Mouse (Mus musculus) E14TG2a.4 (cell line): Measurements from ENCODE around the gene Nupr1l.
"Not testable (repeated sequence)": the region's sequence is repeated elsewhere in the genome, so short reads cannot be mapped to it uniquely, and the experiment has no call there.

ENCODE experiments used
- H3K27me3 ChIP-seq: 2 replicates; pipeline ENCODE4 v1.6.1; 2014; ENCODE audit warnings: low read length, control low read depth; ENCODE audit not compliant: insufficient read depth
- H3K36me3 ChIP-seq: 2 replicates; pipeline ENCODE4 v1.6.1; 2014; ENCODE audit warnings: low read length, control low read depth; ENCODE audit not compliant: insufficient read depth
- H3K4me1 ChIP-seq: replicated peaks from 2 replicates; pipeline ENCODE4 v1.6.1; 2014; ENCODE audit warnings: low read depth, low read length, control low read depth
- H3K4me3 ChIP-seq: replicated peaks from 2 replicates; pipeline ENCODE4 v1.5.1; 2014; ENCODE audit warnings: mild to moderate bottlenecking, low read length
- H3K9me3 ChIP-seq: 2 replicates; pipeline ENCODE4 v1.6.1; 2014; ENCODE audit warnings: low read length, control low read depth
- CTCF ChIP-seq: conservative IDR thresholded peaks from 2 replicates; pipeline ENCODE4 v1.5.1; 2014; ENCODE audit warnings: low read length
- NANOG ChIP-seq: IDR thresholded peaks from 2 replicates; pipeline ENCODE4 v1.6.1; 2014; ENCODE audit warnings: borderline replicate concordance, low read length, mixed read lengths
- POU5F1 ChIP-seq: IDR thresholded peaks from 2 replicates; pipeline ENCODE4 v1.6.1; 2014; ENCODE audit warnings: low read length, borderline replicate concordance

Gene Nupr1l

GRCm38 (mm10) chr5:129909147-129909546 lies 807 bp downstream of the Nupr1l start:
- H3K27me3 ChIP-seq: no peaks in the 10 kb centered on the region
- TF ChIP-seq POU5F1 (no peak), CTCF (no peak), NANOG (no peak)
- no peaks in the 10 kb centered on the region for H3K9me3 ChIP-seq
- H3K36me3 ChIP-seq: 0 out of 2 replicates have a peak, but pooled peaks cover 3% of the 10 kb centered on the region
- H3K4me3 ChIP-seq: peak overlapping the region; percentile 91
- H3K4me1 ChIP-seq: peaks cover 60% of the 10 kb centered on the region

GRCm38 (mm10) chr5:129909591-129909990 lies 1.3 kb downstream of the Nupr1l start:
- Histone ChIP-seq H3K36me3 (0 out of 2 replicates have a peak, but pooled peaks cover 3% of the 10 kb centered on the region), H3K9me3 (no peaks in the 10 kb centered on the region), H3K4me1 (peaks cover 60% of the 10 kb centered on the region), H3K4me3 (peak overlapping the region; percentile 91), H3K27me3 (no peaks in the 10 kb centered on the region)
- TF ChIP-seq POU5F1: no peak
- TF ChIP-seq NANOG: no peak
- no peak for TF ChIP-seq CTCF

- peaks cover 69% of the 10 kb centered on the region for H3K4me1 ChIP-seq
- H3K9me3 ChIP-seq: no peaks in the 10 kb centered on the region
- peak; percentile 71 for TF ChIP-seq CTCF
- no peak for TF ChIP-seq NANOG
- H3K27me3 ChIP-seq: no peaks in the 10 kb centered on the region
- 0 out of 2 replicates have a peak, but pooled peaks cover 3% of the 10 kb centered on the region for H3K36me3 ChIP-seq
- H3K4me3 ChIP-seq: no peak overlapping the region
Measured at GRCm38 (mm10) chr5:129914024-129914423, 5.7 kb downstream of the Nupr1l start.

- Histone ChIP-seq H3K4me3 (peak overlapping the region; percentile 59), H3K4me1 (peaks cover 69% of the 10 kb centered on the region)
- not testable (repeated sequence) for H3K27me3 ChIP-seq, H3K9me3 ChIP-seq, H3K36me3 ChIP-seq
Measured at GRCm38 (mm10) chr5:129915491-129915890, 7.2 kb downstream of the Nupr1l start.

- Histone ChIP-seq H3K4me1 (peaks cover 58% of the 10 kb centered on the region), H3K4me3 (peak overlapping the region; percentile 68), H3K9me3 (no peaks in the 10 kb centered on the region), H3K36me3 (no peaks in the 10 kb centered on the region), H3K27me3 (no peaks in the 10 kb centered on the region)
- TF ChIP-seq CTCF (no peak), NANOG (no peak), POU5F1 (no peak)
Measured at GRCm38 (mm10) chr5:129918065-129918651, 9.8 kb downstream of the Nupr1l start.

- peaks cover 52% of the 10 kb centered on the region for H3K4me1 ChIP-seq
- no peaks in the 10 kb centered on the region for H3K36me3 ChIP-seq
- H3K9me3 ChIP-seq: no peaks in the 10 kb centered on the region
- peak overlapping the region; percentile 68 for H3K4me3 ChIP-seq
- no peak for TF ChIP-seq CTCF
- TF ChIP-seq NANOG: no peak
- TF ChIP-seq POU5F1: no peak
- H3K27me3 ChIP-seq: no peaks in the 10 kb centered on the region
Measured at GRCm38 (mm10) chr5:129918752-129919151, 10.4 kb downstream of the Nupr1l start.

GRCm38 (mm10) chr5:129919320-129919719 lies 11.0 kb downstream of the Nupr1l start:
- Histone ChIP-seq H3K4me3 (peak overlapping the region; percentile 68), H3K36me3 (no peaks in the 10 kb centered on the region), H3K4me1 (peaks cover 47% of the 10 kb centered on the region), H3K27me3 (no peaks in the 10 kb centered on the region), H3K9me3 (no peaks in the 10 kb centered on the region)
- TF ChIP-seq POU5F1 (no peak), CTCF (no peak), NANOG (no peak)

GRCm38 (mm10) chr5:129921972-129922371 lies 13.6 kb downstream of the Nupr1l start:
- TF ChIP-seq CTCF (peak; percentile 67), POU5F1 (no peak), NANOG (no peak)
- no peak overlapping the region for H3K4me3 ChIP-seq
- H3K27me3 ChIP-seq: no peaks in the 10 kb centered on the region
- H3K36me3 ChIP-seq: no peaks in the 10 kb centered on the region
- peaks cover 26% of the 10 kb centered on the region for H3K4me1 ChIP-seq
- no peaks in the 10 kb centered on the region for H3K9me3 ChIP-seq

GRCm38 (mm10) chr5:129924820-129925452 lies 16.6 kb downstream of the Nupr1l start:
- Histone ChIP-seq H3K4me1 (peaks cover 12% of the 10 kb centered on the region), H3K9me3 (no peaks in the 10 kb centered on the region)

More at GRCm38 (mm10) chr5:129924820-129925452, 16.6 kb downstream of the Nupr1l start:
- Histone ChIP-seq H3K36me3 (no peaks in the 10 kb centered on the region), H3K27me3 (no peaks in the 10 kb centered on the region), H3K4me3 (no peak overlapping the region)
- TF ChIP-seq NANOG: no peak
- TF ChIP-seq CTCF: no peak
- no peak for TF ChIP-seq POU5F1
